Mouse (Mus musculus) cerebellum, adult 2 months (tissue): Measurements from ENCODE around the gene Pard3b. TPM values are rescaled to one million over a fixed set of nuclear protein-coding genes. Genes with fewer than 3 reads are reported as not detected.
"Not testable (repeated sequence)": the region's sequence is repeated elsewhere in the genome, so short reads cannot be mapped to it uniquely, and the experiment has no call there.

ENCODE experiments used
- DNase-seq, 2 experiments: peaks; one replicate each; pipeline ENCODE4 v3.0.0; 2021
- H3K27ac ChIP-seq: fragments of 200-500 bp; 2 replicates; pipeline ENCODE4 v1.5.1; 2012; ENCODE audit warnings: low read length, control low read depth, inconsistent platforms; ENCODE audit not compliant: insufficient read depth
- H3K27me3 ChIP-seq: fragments of 200-500 bp; 2 replicates; pipeline ENCODE4 v1.6.1; 2012; ENCODE audit warnings: inconsistent platforms, mild to moderate bottlenecking, low read length, moderate library complexity; ENCODE audit not compliant: control insufficient read depth, insufficient read depth
- H3K4me1 ChIP-seq: fragments of 200-500 bp; 2 replicates; pipeline ENCODE4 v1.6.1; 2011; ENCODE audit warnings: low read length; ENCODE audit not compliant: control insufficient read depth, insufficient read depth
- H3K4me3 ChIP-seq: fragments of 200-500 bp; replicated peaks from 2 replicates; pipeline ENCODE3; 2011; ENCODE audit warnings: mild to moderate bottlenecking, low read depth, low read length, control low read depth; ENCODE audit not compliant: insufficient read depth
- CTCF ChIP-seq: fragments of 200-500 bp; IDR thresholded peaks from 2 replicates; pipeline ENCODE4 v1.5.1; 2011; ENCODE audit warnings: low read depth, mild to moderate bottlenecking, control low read depth, low read length, moderate library complexity, borderline replicate concordance; ENCODE audit not compliant: insufficient read depth
- POLR2A ChIP-seq: fragments of 200-500 bp; IDR thresholded peaks from 2 replicates; pipeline ENCODE4 v1.6.1; 2011; ENCODE audit warnings: low read length, control low read depth, borderline replicate concordance; ENCODE audit not compliant: insufficient read depth
- WGBS: fragments of 180-500 bp; shearing (Covaris S2); methylation state at CpG from one replicate; pipeline ENCODE4 v1.1.7; 2018; 5-methylcytosine and 5-hydroxymethylcytosine counted together
- polyA plus RNA-seq: library from polyadenylated mRNA; depleted of rRNA; stranded (reverse); fragments of >200 nt; gene quantifications from 2 replicates; pipeline ENCODE4 v1.2.3, GENCODE M21; 2012

The Pard3b gene
- polyA plus RNA-seq, 1 experiment, result 1.3 TPM

GRCm38 (mm10) chr1:62597751-62598400 lies 959.3 kb downstream of the Pard3b start:
- Histone ChIP-seq H3K4me1 (no peaks in the 10 kb centered on the region), H3K4me3 (no peak overlapping the region), H3K27ac (no peak overlapping the region), H3K27me3 (no peaks in the 10 kb centered on the region)
- 34% methylated on average over 5 of the region's 5 CpGs for WGBS
- no peak for DNase-seq
- TF ChIP-seq POLR2A (no peak), CTCF (no peak)

GRCm38 (mm10) chr1:62598551-62598950 lies 959.9 kb downstream of the Pard3b start:
- H3K4me3 ChIP-seq, result no peak overlapping the region
- WGBS, result 49% methylated on average over 5 of the region's 5 CpGs
- no peaks in the 10 kb centered on the region for H3K4me1 ChIP-seq
- no peak for DNase-seq
- H3K27me3 ChIP-seq, result no peaks in the 10 kb centered on the region
- TF ChIP-seq CTCF (no peak), POLR2A (no peak)
- no peak overlapping the region for H3K27ac ChIP-seq

- 100% methylated on average over 1 of the region's 1 CpGs for WGBS
Measured at GRCm38 (mm10) chr1:62604644-62605043, 966.0 kb downstream of the Pard3b start.

GRCm38 (mm10) chr1:62618109-62618665 lies 979.6 kb downstream of the Pard3b start:
- Histone ChIP-seq H3K27ac (no peak overlapping the region), H3K4me3 (no peak overlapping the region), H3K27me3 (no peaks in the 10 kb centered on the region), H3K4me1 (no peaks in the 10 kb centered on the region)
- WGBS, result 95% methylated on average over 3 of the region's 3 CpGs
- TF ChIP-seq CTCF, result no peak
- no peak for TF ChIP-seq POLR2A
- no peak for DNase-seq

More at GRCm38 (mm10) chr1:62604644-62605043, 966.0 kb downstream of the Pard3b start:
- H3K4me1 ChIP-seq, H3K27me3 ChIP-seq, H3K4me3 ChIP-seq, H3K27ac ChIP-seq, DNase-seq: not testable (repeated sequence)

- no peak overlapping the region for H3K27ac ChIP-seq
- no peak for TF ChIP-seq POLR2A
- TF ChIP-seq CTCF, result no peak
- H3K4me3 ChIP-seq, result no peak overlapping the region
- 27% methylated on average over 5 of the region's 5 CpGs for WGBS
- H3K4me1 ChIP-seq, result no peaks in the 10 kb centered on the region
- H3K27me3 ChIP-seq, result no peaks in the 10 kb centered on the region
- DNase-seq, result no peak
Measured at GRCm38 (mm10) chr1:62619456-62619855, 980.8 kb downstream of the Pard3b start.

GRCm38 (mm10) chr1:62622447-62622846 lies 983.8 kb downstream of the Pard3b start:
- WGBS, result 97% methylated on average over 1 of the region's 1 CpGs
- DNase-seq, result no peak
- no peak overlapping the region for H3K27ac ChIP-seq
- no peak overlapping the region for H3K4me3 ChIP-seq
- H3K27me3 ChIP-seq, result no peaks in the 10 kb centered on the region
- no peaks in the 10 kb centered on the region for H3K4me1 ChIP-seq
- no peak for TF ChIP-seq CTCF
- no peak for TF ChIP-seq POLR2A

GRCm38 (mm10) chr1:62624166-62624565 lies 985.5 kb downstream of the Pard3b start:
- 94% methylated on average over 2 of the region's 2 CpGs for whole genome bisulfite sequencing
- TF ChIP-seq CTCF (no peak), POLR2A (no peak)
- no peak overlapping the region for H3K27ac ChIP-seq
- H3K4me1 ChIP-seq, result no peaks in the 10 kb centered on the region
- no peak for DNase-seq
- H3K4me3 ChIP-seq, result no peak overlapping the region
- H3K27me3 ChIP-seq, result no peaks in the 10 kb centered on the region

GRCm38 (mm10) chr1:62624836-62625235 lies 986.2 kb downstream of the Pard3b start:
- no peak overlapping the region for H3K4me3 ChIP-seq
- TF ChIP-seq POLR2A (no peak), CTCF (no peak)
- no peaks in the 10 kb centered on the region for H3K4me1 ChIP-seq
- H3K27ac ChIP-seq, result no peak overlapping the region
- 53% methylated on average over 6 of the region's 6 CpGs for WGBS
- no peak for DNase-seq
- no peaks in the 10 kb centered on the region for H3K27me3 ChIP-seq

- no peak overlapping the region for H3K27ac ChIP-seq
- DNase-seq, result no peak
- H3K27me3 ChIP-seq, result no peaks in the 10 kb centered on the region
- no peak for TF ChIP-seq CTCF
- no peak for TF ChIP-seq POLR2A
- H3K4me3 ChIP-seq, result no peak overlapping the region
- no peaks in the 10 kb centered on the region for H3K4me1 ChIP-seq
- WGBS, result 93% methylated on average over 4 of the region's 4 CpGs
Measured at GRCm38 (mm10) chr1:62625332-62625731, 986.7 kb downstream of the Pard3b start.
